Mouse (Mus musculus): ENCODE measurements around the gene Thoc5.

DNA sequence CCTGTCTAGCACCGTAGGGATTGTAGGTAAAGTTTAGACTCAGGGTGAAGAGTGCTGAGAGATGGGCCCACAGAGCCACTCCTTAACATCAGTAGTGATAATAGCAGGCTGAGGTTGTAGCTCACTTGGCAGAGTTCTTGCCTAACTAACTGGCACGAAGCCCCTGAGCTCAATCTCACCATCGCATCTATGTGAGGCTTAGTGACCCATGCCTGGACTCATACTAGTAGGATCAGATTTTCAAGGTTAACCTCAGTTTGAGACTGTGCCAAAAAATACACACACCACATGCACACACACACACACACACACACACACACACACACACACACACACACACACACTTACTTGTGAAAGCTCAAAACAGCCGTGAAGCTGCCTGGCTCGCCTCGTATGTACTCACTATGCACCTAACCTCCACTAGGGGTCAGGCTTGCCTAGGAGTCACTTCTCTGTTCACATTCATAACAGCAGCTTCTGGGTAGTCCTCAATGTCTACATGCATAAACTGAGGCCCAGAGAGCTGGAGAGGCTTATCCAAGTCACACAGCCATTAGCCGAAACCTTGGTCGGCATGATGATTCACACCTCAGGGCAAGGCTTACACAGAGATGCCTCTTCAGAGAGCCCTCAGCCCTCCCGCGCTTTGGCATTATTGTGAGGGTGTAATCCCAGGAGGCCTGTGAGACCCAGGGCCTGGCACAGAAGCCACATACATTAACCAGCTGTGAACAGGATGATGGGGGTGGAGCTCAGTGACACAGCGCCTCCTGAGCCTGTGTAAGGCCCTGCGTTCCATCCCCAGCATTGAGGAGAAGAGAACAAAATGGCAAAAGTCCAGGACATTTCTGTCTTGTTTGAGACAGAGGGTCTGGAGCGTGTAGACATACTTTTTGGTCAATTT lies 78.1 kb downstream of the Thoc5 start:
- no peak for TF ChIP-seq POLR2A (IDR thresholded peaks at IDR 0.05; ENCODE audit: insufficient read depth, low read depth, low read length)
- TF ChIP-seq CTCF (IDR thresholded peaks at IDR 0.05; ENCODE audit: insufficient read depth, low read depth, low read length) = no peak

All from olfactory bulb, adult 2 months (tissue).